Mouse (Mus musculus): Measurements from ENCODE around the gene Rps6kb1.

Gene Rps6kb1

DNA sequence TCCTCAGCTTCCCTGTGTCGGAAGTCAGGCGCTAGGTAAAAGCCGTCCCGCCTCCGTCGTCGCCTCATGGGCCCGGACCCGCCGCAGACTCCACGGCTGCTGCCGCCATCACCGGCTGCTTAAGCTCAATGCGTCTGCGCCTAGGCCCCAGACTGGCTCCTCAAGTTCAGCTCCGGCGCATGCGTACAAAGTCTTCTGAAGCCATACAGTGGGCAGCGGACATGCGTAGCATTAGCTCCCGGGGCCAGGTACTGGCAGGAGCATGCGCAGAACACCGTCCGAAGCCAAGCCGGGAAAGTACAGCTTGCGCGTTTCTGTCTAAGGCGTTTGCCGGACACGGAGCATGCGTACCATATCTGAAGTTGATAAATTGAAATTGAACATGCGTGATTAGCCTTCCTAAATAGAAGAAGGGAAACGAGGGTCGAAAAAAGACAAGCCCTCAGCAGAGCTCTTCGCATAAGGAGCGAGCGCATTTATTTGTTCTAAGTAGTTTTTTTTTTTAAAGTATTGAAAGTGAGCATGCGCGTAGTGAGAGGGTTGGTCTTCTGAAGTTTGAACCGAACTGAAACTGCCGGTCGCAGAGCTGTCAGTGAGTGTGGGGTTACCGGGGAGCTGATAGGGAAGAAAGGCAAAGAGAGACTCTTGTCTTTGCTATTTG, at the start of gene Rps6kb1, which contains the start of gene Tubd1:
Gene Rps6kb1, minus strand, starts transcription at position 167 of the 661 bp plus-strand sequence.
Gene Tubd1, plus strand, starts transcription at position 353 of the 661 bp plus-strand sequence.
- peak; percentile 96 to 97 for DNase-seq

DNA sequence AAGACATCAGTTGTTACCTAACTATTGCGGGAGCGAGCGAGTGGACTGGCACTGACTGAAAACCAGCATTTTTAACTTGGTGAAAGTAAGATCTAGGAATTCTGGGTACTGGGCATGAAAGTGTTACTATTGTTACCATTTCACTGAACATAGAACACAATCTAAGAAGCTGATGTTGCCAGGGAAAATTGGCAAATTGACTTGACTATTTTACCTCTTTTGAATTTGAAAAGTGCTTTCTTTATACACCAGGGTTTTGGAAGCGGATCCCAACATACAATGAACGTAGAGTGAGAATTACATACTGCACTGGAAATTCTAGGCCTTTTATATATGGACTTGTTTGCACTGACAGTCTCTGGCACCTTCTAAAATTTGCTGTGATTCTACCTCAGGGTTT, 48.8 kb upstream of the Rps6kb1 start:
- no peak for DNase-seq

DNA sequence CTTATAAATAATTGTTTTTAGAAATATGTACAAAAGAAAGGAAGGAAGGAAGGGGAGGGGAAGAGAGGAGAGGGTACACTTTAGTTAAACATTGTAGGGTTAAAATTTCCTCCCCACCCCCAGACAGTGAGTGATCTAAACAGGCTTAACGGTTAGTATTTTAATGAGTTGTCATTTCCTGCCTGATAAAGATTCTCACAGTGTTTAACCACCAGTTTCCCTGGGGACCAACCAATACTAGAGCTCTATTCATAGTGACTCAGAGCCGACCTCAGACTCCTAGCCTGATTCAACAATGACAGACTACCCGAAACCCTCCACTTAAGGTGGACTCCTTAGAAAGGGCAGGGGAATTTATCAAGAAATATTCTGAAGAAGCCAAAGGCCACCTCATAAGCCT, 48.4 kb upstream of the Rps6kb1 start:
- DNase-seq = peak; percentile 69 to 80

DNA sequence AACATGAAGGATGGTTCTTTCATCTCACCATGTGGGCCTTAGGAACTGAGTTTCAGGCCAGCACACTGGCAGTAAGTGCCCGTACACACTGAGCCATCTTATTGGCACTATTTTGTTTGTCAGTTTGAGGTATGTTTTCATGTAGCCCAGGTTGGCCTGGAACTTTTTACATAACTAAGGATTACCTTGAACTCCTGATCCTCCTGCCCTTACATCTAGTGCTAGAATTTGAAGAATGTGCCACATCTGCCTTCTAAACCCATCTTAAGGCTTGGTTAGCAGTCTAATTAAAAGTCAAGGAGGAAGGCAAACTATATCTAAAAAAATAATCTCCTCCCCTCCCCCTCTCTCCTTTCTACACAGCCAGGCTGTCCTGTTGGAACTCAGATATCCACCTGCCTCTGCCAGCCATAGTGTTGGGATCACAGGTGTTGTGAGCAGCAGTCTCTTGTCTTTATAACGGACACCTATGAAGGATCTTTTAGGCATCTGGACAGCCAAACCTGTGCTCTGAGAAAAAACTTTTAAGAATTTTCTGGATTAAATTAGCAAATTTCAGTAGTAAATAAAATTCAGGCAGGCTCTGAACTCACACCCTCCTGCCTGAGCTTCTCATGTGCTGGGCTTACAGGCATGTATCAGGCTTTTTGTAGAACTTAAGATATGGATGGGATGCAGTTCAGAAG, 47.5 kb upstream of the Rps6kb1 start:
- DNase-seq = no peak

DNA sequence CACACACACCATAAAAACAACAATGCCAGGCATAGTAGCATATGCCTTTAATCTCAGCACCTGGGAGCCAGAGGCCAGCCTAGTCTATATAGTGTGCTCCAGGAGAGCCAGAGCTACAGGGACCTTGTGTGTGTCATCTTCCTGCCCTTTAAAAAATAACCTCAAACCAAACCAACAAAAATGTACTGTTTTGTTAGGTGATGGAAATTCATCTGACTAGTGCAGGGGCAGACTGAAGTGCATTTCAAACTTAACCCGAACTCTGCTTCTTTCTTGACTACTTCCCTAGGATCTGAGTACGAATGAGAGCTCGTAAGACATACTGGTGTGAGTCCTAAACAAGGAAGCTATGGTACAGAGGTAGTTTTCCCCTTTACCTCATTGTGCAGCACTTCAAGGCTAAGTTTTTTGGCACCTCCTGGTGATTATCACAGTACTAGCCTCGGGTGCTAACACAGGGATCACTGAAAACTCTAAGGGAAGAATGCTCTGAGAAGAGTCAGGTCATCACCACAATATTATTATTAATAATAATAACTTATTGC, 46.8 kb upstream of the Rps6kb1 start:
- no peak for DNase-seq

DNA sequence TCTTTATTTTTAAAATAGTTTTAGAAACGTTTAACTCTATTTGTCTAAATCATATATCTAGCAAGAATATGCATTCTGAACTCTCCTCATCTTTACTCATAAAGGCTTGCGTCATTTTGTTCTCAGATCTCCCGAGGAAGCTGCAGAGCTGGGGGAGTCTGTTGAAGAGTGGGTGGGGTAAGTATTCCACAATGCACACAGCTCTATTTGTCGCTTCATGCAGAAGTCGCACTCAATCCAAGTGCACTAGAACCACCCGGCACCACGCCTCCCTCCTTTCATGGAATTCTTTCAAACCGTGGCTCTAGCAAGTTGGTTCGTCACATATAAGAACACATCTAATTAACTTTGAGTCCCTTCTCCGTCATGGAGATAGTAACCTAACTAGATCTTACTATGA, 46.0 kb upstream of the Rps6kb1 start:
- DNase-seq = no peak

DNA sequence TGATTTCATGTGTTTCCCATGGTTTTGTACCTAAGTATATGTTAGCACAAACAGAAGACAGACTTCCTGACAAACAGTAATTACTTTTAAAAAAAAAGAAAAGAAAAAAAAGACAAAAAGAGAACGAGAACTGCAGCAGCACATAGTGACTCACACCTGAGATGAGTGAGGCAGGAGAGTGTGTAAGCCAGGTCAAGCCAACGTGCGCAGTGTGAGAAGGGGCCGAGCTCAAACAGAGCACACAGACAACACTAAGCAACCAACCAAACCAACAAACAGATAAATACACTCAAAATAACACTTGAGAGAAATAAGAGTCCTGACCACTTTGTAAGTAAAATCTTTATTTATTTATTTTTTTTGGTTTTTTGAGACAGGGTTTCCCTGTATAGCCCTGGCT, 45.5 kb upstream of the Rps6kb1 start:
- no peak for DNase-seq

DNA sequence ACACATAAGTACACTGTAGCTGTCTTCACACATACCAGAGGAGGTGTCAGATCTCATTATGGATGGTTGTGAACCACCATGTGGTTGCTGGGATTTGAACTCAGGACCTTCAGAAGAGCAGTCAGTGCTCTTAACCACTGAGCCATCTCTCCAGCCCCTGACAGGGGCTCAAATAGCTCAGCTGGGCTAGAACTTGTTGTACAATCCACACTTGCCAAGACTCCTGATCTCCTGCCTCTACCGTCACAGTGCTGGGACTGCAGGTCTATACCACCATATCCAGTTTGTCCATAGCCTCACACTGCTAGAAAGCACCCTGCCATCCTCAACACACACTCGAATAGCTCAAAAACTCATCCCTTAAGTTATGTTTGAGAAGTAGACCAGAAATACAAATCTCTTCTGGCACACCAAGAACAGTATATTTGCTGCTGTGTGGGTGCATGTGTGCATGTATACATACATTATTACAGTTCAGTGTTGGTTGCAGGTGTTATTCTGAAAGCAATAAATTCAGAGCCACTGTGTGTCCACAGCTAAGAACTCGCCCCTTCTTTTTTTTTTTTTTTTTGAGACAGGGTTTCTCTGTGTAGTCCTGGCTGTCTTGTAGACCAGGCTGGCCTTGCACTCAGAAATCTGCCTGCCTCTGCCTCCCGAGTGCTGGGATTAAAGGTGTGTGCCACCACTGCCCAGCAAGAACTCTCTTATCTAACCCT, 44.1 kb upstream of the Rps6kb1 start:
- no peak for DNase-seq

DNA sequence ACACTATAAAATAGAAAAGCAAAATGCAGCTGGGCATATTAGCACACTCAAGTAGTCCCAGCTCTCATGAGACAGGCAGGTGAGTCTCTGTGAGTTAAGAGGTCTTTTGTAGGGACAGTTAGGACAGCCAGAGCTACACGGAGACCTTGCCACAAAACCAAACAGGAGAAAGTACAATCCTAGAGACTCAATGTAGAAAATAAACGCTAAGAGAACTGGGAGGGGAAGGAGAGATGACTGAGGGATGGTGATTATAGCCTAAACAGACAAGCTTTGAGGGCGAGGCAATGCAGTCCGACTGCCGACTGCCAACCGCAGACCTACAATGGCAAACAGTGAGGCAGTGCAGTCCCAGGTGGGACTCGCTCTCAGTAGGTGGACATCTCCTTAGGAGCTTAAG, 43.2 kb upstream of the Rps6kb1 start:
- DNase-seq = no peak

DNA sequence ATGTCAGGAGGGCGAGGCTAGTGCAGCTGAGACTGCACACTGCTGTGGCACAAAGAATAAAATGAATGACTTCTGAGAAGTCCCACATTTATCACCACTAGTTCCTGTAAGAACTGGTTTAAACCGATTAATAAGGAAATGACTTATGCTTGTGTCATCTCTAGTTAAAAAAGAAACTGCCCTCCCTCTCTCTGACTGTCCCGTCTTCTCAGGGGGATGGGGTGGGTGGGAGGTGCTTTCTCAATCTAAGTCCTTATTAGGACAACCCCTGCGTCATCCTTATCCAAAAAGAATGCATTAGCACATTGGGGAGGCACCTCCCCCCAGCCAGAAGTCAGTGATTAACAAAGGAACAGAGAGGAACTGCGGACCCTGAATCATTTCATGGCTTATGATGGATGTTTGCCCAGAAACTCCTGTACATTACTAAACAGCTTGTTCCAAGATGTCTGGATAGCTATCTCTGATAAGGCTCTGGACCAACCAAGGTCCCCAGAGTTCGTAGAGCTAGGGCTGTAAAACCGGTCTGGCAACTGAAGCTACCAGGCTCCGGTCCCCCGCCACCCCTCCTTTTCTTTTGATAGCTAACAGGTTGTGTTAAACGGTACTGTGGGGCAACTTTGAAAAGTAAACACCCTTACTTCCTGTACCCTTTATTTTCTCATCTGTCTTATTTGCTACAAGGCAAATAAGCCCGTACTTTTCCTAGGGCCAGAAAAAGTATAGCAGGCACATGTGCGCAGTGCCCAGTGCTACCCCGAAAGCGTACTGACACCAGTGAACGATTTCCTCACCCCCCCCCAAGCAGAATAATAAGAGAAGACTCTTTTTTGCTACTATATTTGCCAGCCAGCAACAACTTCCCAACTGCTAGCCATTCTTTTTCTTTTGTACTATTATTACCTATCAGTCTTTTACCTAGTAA, 42.5 kb upstream of the Rps6kb1 start:
- DNase-seq = peak; percentile 67 to 68

DNA sequence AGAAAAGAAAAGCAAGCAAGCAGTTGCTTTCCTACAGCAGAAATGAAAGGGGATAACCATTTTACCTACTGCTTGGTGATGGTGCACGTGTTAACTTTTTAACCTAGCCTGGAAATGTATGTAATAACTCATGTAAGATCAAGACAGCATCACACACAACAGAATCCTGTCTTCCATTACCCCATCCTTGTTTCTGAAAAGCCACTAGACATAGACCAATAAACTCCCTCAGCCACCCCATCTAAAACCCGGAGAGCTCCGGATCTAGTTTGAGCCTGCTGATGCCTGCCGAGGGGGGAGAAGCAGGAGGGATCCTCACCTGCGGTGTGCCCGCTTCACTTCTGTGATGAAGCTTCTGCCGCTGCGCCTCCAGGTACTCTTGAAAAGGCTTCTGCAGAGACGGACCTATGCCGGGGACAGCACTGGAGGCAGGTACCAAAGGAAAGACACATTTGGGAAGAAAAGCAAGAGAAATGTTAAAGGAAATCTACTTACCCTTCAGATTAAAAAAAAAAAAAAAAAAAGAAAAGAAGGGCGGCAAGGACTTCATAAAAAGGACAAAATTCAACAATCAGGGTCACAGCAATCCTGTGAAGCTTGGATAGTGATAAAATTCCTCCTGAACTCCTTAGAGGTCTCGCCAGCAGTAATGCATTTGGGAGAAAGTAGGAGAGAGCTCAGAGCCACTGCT, 41.7 kb upstream of the Rps6kb1 start:
- peak; percentile 70 to 71 for DNase-seq

DNA sequence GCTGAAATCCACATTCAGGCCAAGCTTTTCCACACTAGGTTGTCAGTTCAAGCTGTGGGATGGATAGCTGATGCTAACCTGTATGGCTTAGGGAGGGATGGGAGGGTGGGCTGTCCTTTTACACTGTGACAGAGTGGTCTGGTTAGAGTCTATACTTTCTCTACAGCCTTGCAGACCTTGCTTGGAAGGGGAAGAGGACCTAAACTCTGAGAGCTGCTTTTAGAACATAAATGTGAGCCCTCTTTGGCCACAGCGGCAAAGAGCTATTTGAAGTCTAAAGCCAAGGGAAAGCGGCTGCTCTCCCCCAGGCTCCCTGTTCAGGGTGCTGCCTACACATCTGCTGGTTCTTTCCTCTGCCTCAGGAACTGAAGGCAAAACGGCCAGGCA, 41.0 kb upstream of the Rps6kb1 start:
- DNase-seq = no peak

DNA sequence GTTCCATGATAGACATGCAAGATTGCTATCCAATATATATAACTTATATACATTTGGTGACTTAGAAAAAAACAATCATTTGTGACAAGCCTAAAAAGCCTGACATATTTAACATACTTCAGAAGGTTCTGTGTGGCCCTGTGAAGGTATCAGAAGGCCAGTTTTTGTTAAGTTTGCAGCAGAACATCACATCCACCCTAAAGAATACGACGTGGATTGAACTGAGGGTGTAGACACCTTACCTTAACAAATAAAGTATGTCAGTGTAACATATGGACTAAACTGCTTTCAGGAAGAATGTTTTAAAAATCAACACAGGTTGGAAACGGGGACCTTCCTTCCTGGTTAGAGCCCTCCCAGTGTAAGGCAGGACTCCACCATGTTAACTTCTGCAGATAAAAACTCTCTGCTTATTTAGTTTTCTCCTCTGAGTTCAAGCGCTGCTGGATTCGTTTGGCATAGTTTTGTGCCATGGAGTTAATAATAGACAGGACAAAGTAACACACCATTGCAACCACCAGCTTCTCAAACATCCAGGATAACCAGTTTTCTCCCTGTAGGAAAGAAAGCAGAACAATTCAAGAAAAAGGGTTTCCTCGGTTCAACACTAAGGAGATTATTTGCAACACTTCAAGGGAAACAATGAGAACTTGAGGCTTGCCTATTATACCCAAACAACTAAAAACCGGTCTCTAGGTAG, 40.4 kb upstream of the Rps6kb1 start:
- DNase-seq = no peak

DNA sequence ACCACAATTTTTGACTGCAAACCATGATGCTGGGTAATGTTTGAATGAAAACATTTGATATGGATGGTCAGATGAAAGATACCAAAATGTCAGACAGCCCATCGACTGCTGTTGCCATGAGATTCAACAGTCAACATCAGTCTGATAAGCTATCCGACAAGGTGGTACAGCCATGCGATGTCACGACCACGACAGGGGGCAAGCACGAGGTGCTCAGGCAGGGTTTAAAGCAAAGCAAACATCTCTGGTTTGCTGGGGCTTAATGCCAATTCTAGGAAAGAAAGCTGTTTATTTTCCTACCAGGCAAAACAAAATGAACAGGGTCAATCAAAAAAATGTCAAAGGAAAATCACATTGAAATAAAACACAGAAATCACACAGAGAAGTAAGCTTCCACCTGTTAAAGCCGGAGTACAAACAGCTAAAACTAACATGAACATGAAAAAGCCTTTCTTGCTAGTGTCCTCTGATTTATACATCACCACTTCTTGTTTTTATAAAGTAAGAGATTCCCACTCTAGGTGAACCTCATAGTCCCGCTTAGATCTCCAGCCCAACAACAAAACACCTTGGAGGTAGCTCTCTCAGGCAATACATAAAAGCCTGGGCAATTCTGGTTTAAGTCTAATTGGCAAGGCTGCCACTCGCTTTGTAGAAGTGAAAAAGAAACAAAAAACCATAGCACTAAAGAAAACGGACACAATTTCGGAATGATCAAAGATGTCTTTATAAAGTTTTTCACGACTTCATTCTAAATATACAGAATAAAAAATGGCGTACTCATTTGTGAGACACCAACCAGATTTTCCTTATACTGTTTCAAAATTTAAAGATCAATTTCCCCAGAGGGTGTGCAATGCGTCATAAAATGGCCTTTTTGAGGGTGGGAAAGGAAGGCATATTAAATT, 39.6 kb upstream of the Rps6kb1 start:
- no peak for DNase-seq

DNA sequence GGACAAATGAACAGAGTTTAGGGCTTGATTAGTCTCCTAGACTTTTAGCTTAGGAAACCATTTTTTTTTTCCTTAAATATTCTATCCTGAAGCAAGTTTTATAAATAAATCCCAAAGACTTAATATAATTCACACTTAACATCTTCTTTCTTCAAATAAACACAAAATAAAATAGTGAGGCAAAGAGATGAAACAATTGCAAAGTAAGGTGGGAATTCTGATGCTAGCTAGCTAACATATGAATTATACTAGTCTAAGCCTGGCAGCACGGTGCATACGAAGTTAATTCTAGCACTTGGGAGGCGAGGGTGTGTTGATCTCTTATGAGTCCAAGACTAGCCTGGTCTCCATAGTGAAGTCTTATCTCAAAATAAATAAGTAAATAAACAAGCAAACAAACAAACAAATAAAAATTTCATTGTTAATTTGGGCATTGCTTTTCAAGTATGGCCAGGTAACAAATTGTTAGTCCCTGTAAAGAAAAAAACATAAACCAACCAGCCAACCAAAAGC, 38.8 kb upstream of the Rps6kb1 start:
- no peak for DNase-seq

DNA sequence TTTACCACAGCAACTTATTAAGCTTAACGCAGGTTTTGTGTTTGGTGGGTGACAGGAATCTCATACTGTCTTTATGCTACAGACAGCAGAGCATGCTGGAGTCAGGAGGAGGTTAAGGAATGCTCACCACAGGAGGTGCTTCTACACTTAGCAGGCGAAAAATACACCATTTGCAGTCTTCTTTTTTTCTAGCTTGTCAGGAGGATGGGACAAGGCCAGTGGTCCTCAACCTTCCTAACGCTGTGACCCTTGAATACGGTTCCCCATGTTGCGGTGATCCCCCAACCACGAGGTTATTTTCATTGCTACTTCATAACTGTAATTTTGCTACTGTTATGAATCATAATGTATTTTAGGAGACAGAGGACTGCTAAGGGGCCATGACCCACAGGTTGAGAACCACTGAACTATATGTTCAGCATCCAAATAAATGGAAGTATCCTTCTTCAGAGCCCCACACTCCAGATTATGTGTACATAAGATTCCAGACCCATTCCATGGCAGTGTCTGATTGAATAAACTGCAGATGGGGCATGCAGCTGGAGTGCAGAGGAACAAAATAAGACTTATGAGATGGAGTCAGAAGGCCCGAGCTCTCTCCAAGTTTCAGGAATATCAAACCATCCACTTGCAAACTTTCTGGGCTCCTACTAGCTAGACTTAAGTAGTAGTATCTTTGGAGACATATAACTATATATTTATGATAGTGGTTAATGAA, 38.1 kb upstream of the Rps6kb1 start:
- no peak for DNase-seq

DNA sequence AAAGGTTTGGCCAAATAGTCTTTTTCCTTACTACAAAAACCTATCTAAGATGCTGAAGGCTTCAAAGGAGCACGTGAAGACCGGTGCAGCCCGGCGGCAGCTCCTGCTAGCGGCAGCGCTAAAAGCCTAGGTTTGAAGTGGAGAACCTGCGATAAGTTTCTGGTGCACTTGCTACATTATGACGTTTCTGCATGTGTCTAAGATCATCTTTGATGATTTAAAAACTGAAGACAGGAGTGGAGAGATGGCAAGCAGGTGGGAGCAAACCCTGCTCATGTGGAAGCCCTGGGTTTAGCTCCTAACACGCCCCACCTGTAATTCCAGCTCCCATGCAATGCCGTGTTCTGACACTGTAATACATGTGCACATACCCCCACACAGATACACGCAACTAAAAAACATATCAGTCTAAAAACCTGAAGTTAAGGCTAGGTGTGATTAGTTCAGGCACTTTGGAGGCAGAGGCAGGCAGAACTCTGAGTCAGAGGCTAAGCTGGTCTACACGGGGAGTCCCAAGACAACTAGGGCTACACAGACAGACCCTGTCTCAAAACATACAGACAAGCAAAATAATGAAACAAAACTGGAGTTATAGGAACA, 37.4 kb upstream of the Rps6kb1 start:
- DNase-seq = no peak

DNA sequence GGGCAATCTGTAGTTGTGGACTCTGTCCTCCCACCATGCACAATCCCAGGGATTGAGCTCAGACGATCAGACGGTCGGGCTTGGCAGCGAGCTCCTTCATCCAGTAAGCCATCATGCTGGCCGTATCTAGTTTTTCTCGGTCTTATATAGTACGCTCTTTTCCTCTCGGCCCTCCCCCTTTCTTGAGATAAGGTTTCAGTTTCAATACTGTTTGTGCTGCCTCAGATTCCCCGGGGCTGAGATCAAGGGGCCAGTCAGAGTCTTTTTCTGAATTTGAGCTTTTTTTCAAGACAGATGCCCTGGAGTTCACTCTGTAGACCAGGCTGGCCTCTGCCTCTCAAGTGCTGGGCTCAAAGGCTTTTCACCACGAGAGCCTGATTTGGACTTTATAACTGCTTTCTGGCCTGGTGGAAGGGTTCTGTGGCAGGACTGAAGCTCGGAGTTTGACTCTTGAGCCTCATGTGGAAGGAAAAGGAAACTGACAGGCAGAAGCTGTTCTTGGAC, 36.7 kb upstream of the Rps6kb1 start:
- peak; percentile 64 to 66 for DNase-seq
